Mouse (Mus musculus): ENCODE measurements at regions not wholly inside any gene's neighbourhood (a gene's known extent, or its start where the extent isn't known, plus 50 kb on each side); places are given as distances from the start of the nearest gene placed in this dataset.

- H3K4me1 ChIP-seq (replicated peaks), result no peaks in the 10 kb centered on the region
- H3K9me3 ChIP-seq, result no peaks in the 10 kb centered on the region
- no peak overlapping the region for H3K4me3 ChIP-seq (replicated peaks)
- H3K27ac ChIP-seq, result no peak overlapping the region
- no peak for ATAC-seq
- H3K9ac ChIP-seq (replicated peaks), result no peak overlapping the region
- no peaks in the 10 kb centered on the region for H3K27me3 ChIP-seq
- H3K4me2 ChIP-seq (replicated peaks), result no peak overlapping the region
- 64% methylated on average over 10 of the region's 10 CpGs for WGBS
- H3K36me3 ChIP-seq, result no peaks in the 10 kb centered on the region
Measured at GRCm38 (mm10) chr8:23504704-23505103, 1093.5 kb downstream of the Mrps31 start.

GRCm38 (mm10) chr8:23505216-23505615 is 1094.1 kb downstream of the Mrps31 start:
- no peaks in the 10 kb centered on the region for H3K9me3 ChIP-seq
- H3K27ac ChIP-seq, result no peak overlapping the region
- no peak overlapping the region for H3K4me2 ChIP-seq (replicated peaks)
- H3K27me3 ChIP-seq, result no peaks in the 10 kb centered on the region
- H3K4me1 ChIP-seq (replicated peaks), result no peaks in the 10 kb centered on the region
- WGBS, result 92% methylated on average over 9 of the region's 9 CpGs
- no peak for ATAC-seq
- no peak overlapping the region for H3K4me3 ChIP-seq (replicated peaks)
- H3K9ac ChIP-seq (replicated peaks), result no peak overlapping the region
- H3K36me3 ChIP-seq, result no peaks in the 10 kb centered on the region

- Histone ChIP-seq H3K9ac (replicated peaks) (no peak overlapping the region), H3K4me1 (replicated peaks) (no peaks in the 10 kb centered on the region), H3K36me3 (no peaks in the 10 kb centered on the region), H3K9me3 (no peaks in the 10 kb centered on the region), H3K4me3 (replicated peaks) (no peak overlapping the region), H3K4me2 (replicated peaks) (no peak overlapping the region), H3K27ac (no peak overlapping the region), H3K27me3 (no peaks in the 10 kb centered on the region)
- ATAC-seq, result no peak
- WGBS, result 93% methylated on average over 4 of the region's 4 CpGs
Measured at GRCm38 (mm10) chr8:23505966-23506365, 1094.8 kb downstream of the Mrps31 start.

- H3K4me3 ChIP-seq (replicated peaks), result no peak overlapping the region
Measured at GRCm38 (mm10) chr8:23507661-23508060, 1096.5 kb downstream of the Mrps31 start.

GRCm38 (mm10) chr8:23510076-23510475 is 1098.9 kb downstream of the Mrps31 start:
- 73% methylated on average over 5 of the region's 5 CpGs for WGBS

More at GRCm38 (mm10) chr8:23507661-23508060, 1096.5 kb downstream of the Mrps31 start:
- H3K4me1 ChIP-seq (replicated peaks), result no peaks in the 10 kb centered on the region
- no peak overlapping the region for H3K4me2 ChIP-seq (replicated peaks)
- H3K9ac ChIP-seq (replicated peaks), result no peak overlapping the region
- 66% methylated on average over 4 of the region's 4 CpGs for WGBS
- no peaks in the 10 kb centered on the region for H3K27me3 ChIP-seq
- no peak for ATAC-seq
- H3K36me3 ChIP-seq, result no peaks in the 10 kb centered on the region
- H3K27ac ChIP-seq, result no peak overlapping the region
- no peaks in the 10 kb centered on the region for H3K9me3 ChIP-seq

GRCm38 (mm10) chr8:23510561-23510960 is 1099.4 kb downstream of the Mrps31 start:
- Histone ChIP-seq H3K27me3 (no peaks in the 10 kb centered on the region), H3K9ac (replicated peaks) (no peak overlapping the region), H3K4me2 (replicated peaks) (no peak overlapping the region), H3K4me3 (replicated peaks) (no peak overlapping the region), H3K4me1 (replicated peaks) (no peaks in the 10 kb centered on the region), H3K36me3 (no peaks in the 10 kb centered on the region), H3K9me3 (no peaks in the 10 kb centered on the region), H3K27ac (no peak overlapping the region)
- WGBS, result 80% methylated on average over 5 of the region's 5 CpGs
- no peak for ATAC-seq

More at GRCm38 (mm10) chr8:23510076-23510475, 1098.9 kb downstream of the Mrps31 start:
- no peaks in the 10 kb centered on the region for H3K27me3 ChIP-seq
- H3K4me1 ChIP-seq (replicated peaks), result no peaks in the 10 kb centered on the region
- no peak overlapping the region for H3K27ac ChIP-seq
- no peak overlapping the region for H3K4me2 ChIP-seq (replicated peaks)
- no peak overlapping the region for H3K4me3 ChIP-seq (replicated peaks)
- H3K9me3 ChIP-seq, result no peaks in the 10 kb centered on the region
- H3K9ac ChIP-seq (replicated peaks), result no peak overlapping the region
- ATAC-seq, result no peak
- H3K36me3 ChIP-seq, result no peaks in the 10 kb centered on the region

- H3K4me2 ChIP-seq (replicated peaks), result no peak overlapping the region
- no peaks in the 10 kb centered on the region for H3K27me3 ChIP-seq
- no peaks in the 10 kb centered on the region for H3K4me1 ChIP-seq (replicated peaks)
- H3K9ac ChIP-seq (replicated peaks), result no peak overlapping the region
- no peak for ATAC-seq
- H3K4me3 ChIP-seq (replicated peaks), result no peak overlapping the region
- WGBS, result 74% methylated on average over 1 of the region's 1 CpGs
- H3K27ac ChIP-seq, result no peak overlapping the region
- no peaks in the 10 kb centered on the region for H3K36me3 ChIP-seq
- no peaks in the 10 kb centered on the region for H3K9me3 ChIP-seq
Measured at GRCm38 (mm10) chr8:23511264-23511663, 1100.1 kb downstream of the Mrps31 start.

- H3K9ac ChIP-seq (replicated peaks), result no peak overlapping the region
- 96% methylated on average over 6 of the region's 6 CpGs for WGBS
- H3K4me1 ChIP-seq (replicated peaks), result no peaks in the 10 kb centered on the region
- no peak overlapping the region for H3K4me2 ChIP-seq (replicated peaks)
- no peaks in the 10 kb centered on the region for H3K36me3 ChIP-seq
- H3K27ac ChIP-seq, result no peak overlapping the region
- no peak for ATAC-seq
- H3K9me3 ChIP-seq, result no peaks in the 10 kb centered on the region
- no peaks in the 10 kb centered on the region for H3K27me3 ChIP-seq
- no peak overlapping the region for H3K4me3 ChIP-seq (replicated peaks)
Measured at GRCm38 (mm10) chr8:23511792-23512191, 1100.6 kb downstream of the Mrps31 start.

- no peaks in the 10 kb centered on the region for H3K9me3 ChIP-seq
- no peaks in the 10 kb centered on the region for H3K4me1 ChIP-seq (replicated peaks)
- no peaks in the 10 kb centered on the region for H3K36me3 ChIP-seq
- H3K4me2 ChIP-seq (replicated peaks), result no peak overlapping the region
- no peak for ATAC-seq
- H3K27me3 ChIP-seq, result no peaks in the 10 kb centered on the region
- no peak overlapping the region for H3K9ac ChIP-seq (replicated peaks)
- no peak overlapping the region for H3K4me3 ChIP-seq (replicated peaks)
- H3K27ac ChIP-seq, result no peak overlapping the region
- 75% methylated on average over 2 of the region's 2 CpGs for WGBS
Measured at GRCm38 (mm10) chr8:23516469-23516868, 1105.3 kb downstream of the Mrps31 start.

- 54% methylated on average over 10 of the region's 10 CpGs for WGBS
- no peaks in the 10 kb centered on the region for H3K27me3 ChIP-seq
Measured at GRCm38 (mm10) chr8:23531551-23532142, 1120.5 kb downstream of the Mrps31 start.

GRCm38 (mm10) chr8:23537681-23538359 is 1126.7 kb downstream of the Mrps31 start:
- no peaks in the 10 kb centered on the region for H3K27me3 ChIP-seq
- ATAC-seq, result 0 out of 2 replicates have a peak, but pooled peaks have one; percentile 27
- no peaks in the 10 kb centered on the region for H3K36me3 ChIP-seq
- H3K4me3 ChIP-seq (replicated peaks), result no peak overlapping the region
- H3K4me1 ChIP-seq (replicated peaks), result no peaks in the 10 kb centered on the region
- H3K9me3 ChIP-seq, result no peaks in the 10 kb centered on the region
- WGBS, result 67% methylated on average over 7 of the region's 7 CpGs
- no peak overlapping the region for H3K9ac ChIP-seq (replicated peaks)
- H3K4me2 ChIP-seq (replicated peaks), result no peak overlapping the region
- no peak overlapping the region for H3K27ac ChIP-seq

More at GRCm38 (mm10) chr8:23531551-23532142, 1120.5 kb downstream of the Mrps31 start:
- Histone ChIP-seq H3K4me1 (replicated peaks) (no peaks in the 10 kb centered on the region), H3K4me2 (replicated peaks) (no peak overlapping the region), H3K9ac (replicated peaks) (no peak overlapping the region), H3K9me3 (no peaks in the 10 kb centered on the region), H3K36me3 (no peaks in the 10 kb centered on the region), H3K4me3 (replicated peaks) (no peak overlapping the region), H3K27ac (no peak overlapping the region)
- ATAC-seq, result peak; percentile 78; the same call in 1 of the 2 replicates

GRCm38 (mm10) chr8:23553565-23554473 is 1142.7 kb downstream of the Mrps31 start:
- WGBS, result 72% methylated on average over 12 of the region's 12 CpGs
- H3K36me3 ChIP-seq, result no peaks in the 10 kb centered on the region
- no peak overlapping the region for H3K27ac ChIP-seq
- H3K9me3 ChIP-seq, result no peaks in the 10 kb centered on the region
- H3K4me3 ChIP-seq (replicated peaks), result no peak overlapping the region
- H3K4me1 ChIP-seq (replicated peaks), result 0 out of 2 replicates have a peak, but pooled peaks cover 6% of the 10 kb centered on the region
- no peak overlapping the region for H3K9ac ChIP-seq (replicated peaks)
- H3K27me3 ChIP-seq, result no peaks in the 10 kb centered on the region
- no peak for ATAC-seq
- no peak overlapping the region for H3K4me2 ChIP-seq (replicated peaks)
